In genomic region chr19:45780350-45780915, GRCm38 (mm10) we compare ENCODE assay signal across 9 mouse cellular contexts. TPM values are rescaled to one million over a fixed set of nuclear protein-coding genes. Genes with fewer than 3 reads are reported as not detected.
A peak's percentile ranks its signal among the peaks of the same experiment; 100 is the strongest.
DNase-seq lines count a peak whose midpoint lies in the region; ATAC-seq and TF ChIP-seq lines count a peak whose summit lies in the region.
"Had no signal": no experiment of that assay in that cellular context is flagged by ENCODE, and none has a peak within 500 bp of the region (broad histone marks: within the 10 kb centered on the region; RNA-seq: fewer than 3 reads in every experiment).

No protein-coding gene starts in this region.

- H3K27ac ChIP-seq in kidney, embryonic 15.5 days, result no peak overlapping the region
- no peak overlapping the region for H3K27ac ChIP-seq in kidney, adult 2 months (ENCODE audit: insufficient read depth, low read depth, low read length)
- 0 out of 2 replicates have a peak overlapping the region, but pooled peaks have one; percentile 5 for H3K27ac ChIP-seq in bone marrow macrophage, adult 2 months (ENCODE audit: insufficient read depth, low read depth, low read length)
- H3K27ac ChIP-seq in hindbrain, embryonic 13.5 days, result no peak overlapping the region
- H3K27ac ChIP-seq in midbrain, embryonic 14.5 days (replicated peaks; ENCODE audit: low read depth, low read length), result no peak overlapping the region

- no peak for TF ChIP-seq POLR2A in kidney, adult 2 months (IDR thresholded peaks at IDR 0.05; ENCODE audit: low read depth, low read length)
- TF ChIP-seq POLR2A in bone marrow macrophage, adult 2 months (IDR thresholded peaks at IDR 0.05; ENCODE audit: borderline replicate concordance, low read depth, low read length), result no peak

- H3K9ac ChIP-seq in kidney, embryonic 15.5 days, result no peak overlapping the region
- peak overlapping the region; percentile 46 for H3K9ac ChIP-seq in hindbrain, embryonic 13.5 days
- H3K9ac ChIP-seq in midbrain, embryonic 14.5 days (replicated peaks; ENCODE audit: low read length), result 0 out of 2 replicates have a peak overlapping the region, but pooled peaks have one; percentile 12

- H3K4me3 ChIP-seq in kidney, embryonic 15.5 days (replicated peaks), result peak overlapping the region; percentile 3; the same call in 1 of the 2 replicates
- H3K4me3 ChIP-seq in kidney, adult 2 months (ENCODE audit: insufficient read depth, low read depth, low read length), result no peak overlapping the region
- peak overlapping the region; percentile 0; the same call in 1 of the 2 replicates for H3K4me3 ChIP-seq in bone marrow macrophage, adult 2 months (ENCODE audit: insufficient read depth, low read length)
- peak overlapping the region; percentile 99 for H3K4me3 ChIP-seq in hindbrain, embryonic 13.5 days
- peak overlapping the region; percentile 100; the same call in 1 of the 2 replicates for H3K4me3 ChIP-seq in midbrain, embryonic 14.5 days (replicated peaks; ENCODE audit: low read depth, low read length)

- 78% methylated on average over 13 of the region's 13 CpGs for WGBS in kidney, embryonic 15.5 days
- WGBS in kidney, adult 2 months, result 62% methylated on average over 13 of the region's 13 CpGs
- 92% methylated on average over 13 of the region's 13 CpGs for WGBS in hindbrain, embryonic 13.5 days
- 86% methylated on average over 13 of the region's 13 CpGs for WGBS in midbrain, embryonic 14.5 days

- DNase-seq in kidney, adult 2 months, result no peak
- no peak for DNase-seq in midbrain, embryonic 14.5 days
- no peak for DNase-seq in thymus, postnatal 36 days
- no peak for DNase-seq in cerebellum, adult 11-12 months

- peaks cover 60% of the 10 kb centered on the region for H3K36me3 ChIP-seq in kidney, embryonic 15.5 days
- peaks cover 8% of the 10 kb centered on the region for H3K36me3 ChIP-seq in kidney, adult 2 months (ENCODE audit: control insufficient read depth, insufficient read depth, low read length)
- H3K36me3 ChIP-seq in hindbrain, embryonic 13.5 days, result peaks cover 42% of the 10 kb centered on the region
- H3K36me3 ChIP-seq in midbrain, embryonic 14.5 days (ENCODE audit: control insufficient read depth, insufficient read depth, low read length), result peaks cover 42% of the 10 kb centered on the region

- TF ChIP-seq CTCF in kidney, adult 2 months (conservative IDR thresholded peaks at IDR 0.05; ENCODE audit: insufficient read depth, insufficient read length, low read depth, low read length), result no peak
- TF ChIP-seq CTCF in bone marrow macrophage, adult 2 months (IDR thresholded peaks at IDR 0.05; ENCODE audit: low read depth, low read length), result no peak

- H3K4me1 ChIP-seq in kidney, embryonic 15.5 days, result peaks cover 30% of the 10 kb centered on the region
- H3K4me1 ChIP-seq in kidney, adult 2 months (ENCODE audit: control insufficient read depth, insufficient read depth, low read length), result peaks cover 19% of the 10 kb centered on the region
- H3K4me1 ChIP-seq in bone marrow macrophage, adult 2 months (ENCODE audit: control insufficient read depth, insufficient read depth, low read length), result peaks cover 22% of the 10 kb centered on the region
- peaks cover 40% of the 10 kb centered on the region for H3K4me1 ChIP-seq in hindbrain, embryonic 13.5 days (replicated peaks)
- H3K4me1 ChIP-seq in midbrain, embryonic 14.5 days (ENCODE audit: control insufficient read depth, insufficient read depth, low read length), result peaks cover 24% of the 10 kb centered on the region

- no peak for ATAC-seq in kidney, embryonic 15.5 days (replicated peaks; ENCODE audit: low FRiP score)
- ATAC-seq in hindbrain, embryonic 13.5 days (ENCODE audit: low FRiP score), result no peak
- ATAC-seq in midbrain, embryonic 14.5 days (ENCODE audit: low FRiP score, low TSS enrichment), result no peak
- no peak for ATAC-seq in megakaryocyte-erythroid progenitor cell, adult 5-6 weeks (replicated peaks; ENCODE audit: low FRiP score, low TSS enrichment, poor library complexity, severe bottlenecking)

- peak overlapping the region; percentile 72 for H3K4me2 ChIP-seq in kidney, embryonic 15.5 days
- peak overlapping the region; percentile 82 for H3K4me2 ChIP-seq in hindbrain, embryonic 13.5 days
- peak overlapping the region; percentile 58 for H3K4me2 ChIP-seq in midbrain, embryonic 14.5 days (ENCODE audit: low read length)

- no peaks in the 10 kb centered on the region for H3K27me3 ChIP-seq in kidney, embryonic 15.5 days
- H3K27me3 ChIP-seq in kidney, adult 2 months (replicated peaks; ENCODE audit: control insufficient read depth, insufficient read depth, low read length), result no peaks in the 10 kb centered on the region
- H3K27me3 ChIP-seq in hindbrain, embryonic 13.5 days, result no peaks in the 10 kb centered on the region
- no peaks in the 10 kb centered on the region for H3K27me3 ChIP-seq in midbrain, embryonic 14.5 days (ENCODE audit: control insufficient read depth, insufficient read depth, low read length)

- H3K9me3 ChIP-seq in kidney, embryonic 15.5 days (replicated peaks), result no peaks in the 10 kb centered on the region
- no peaks in the 10 kb centered on the region for H3K9me3 ChIP-seq in hindbrain, embryonic 13.5 days
- no peaks in the 10 kb centered on the region for H3K9me3 ChIP-seq in midbrain, embryonic 14.5 days (ENCODE audit: control insufficient read depth, low read length)

RNA-seq across cellular contexts. Expression of gene Mgea5, which starts 3.2 kb away (rescaled TPM):
- 47.4 and 53.3 TPM in 2 replicates for polyA plus RNA-seq in kidney, embryonic 15.5 days (2015; fragmentation: Nextera tagmentation; extraction: Ambion mirVana)
- polyA plus RNA-seq in kidney, adult 2 months (2012; rRNA removed), result 22.6 and 27.3 TPM in 2 replicates
- polyA plus RNA-seq in bone marrow macrophage, adult 2 months (2012; ENCODE audit: insufficient read depth, insufficient read length, missing spikeins), result 84.9 and 93.8 TPM in 2 replicates
- 86.8 and 88.0 TPM in 2 replicates for polyA plus RNA-seq in hindbrain, embryonic 13.5 days (2015; fragmentation: Nextera tagmentation; extraction: Ambion mirVana)
- 95.8 and 118 TPM in 2 replicates for polyA plus RNA-seq in midbrain, embryonic 14.5 days (2014; fragmentation: Nextera tagmentation; extraction: Ambion mirVana)
- 75.0 and 86.3 TPM in 2 replicates for total RNA-seq in megakaryocyte-erythroid progenitor cell, adult 5-6 weeks (2014; fragmentation: Nextera tagmentation)
- 117 and 134 TPM in 2 replicates for total RNA-seq in megakaryocyte-erythroid progenitor cell, adult 5-6 weeks (2017)

RNA-seq across cellular contexts. Expression of gene Npm3, which starts 31.0 kb away (rescaled TPM):
- polyA plus RNA-seq in kidney, embryonic 15.5 days (2015; fragmentation: Nextera tagmentation; extraction: Ambion mirVana), result 20.8 and 28.5 TPM in 2 replicates
- polyA plus RNA-seq in kidney, adult 2 months (2012; rRNA removed), result 36.9 and 42.3 TPM in 2 replicates
- polyA plus RNA-seq in bone marrow macrophage, adult 2 months (2012; ENCODE audit: insufficient read depth, insufficient read length, missing spikeins), result 24.7 and 34.9 TPM in 2 replicates
- 5.3 and 6.5 TPM in 2 replicates for polyA plus RNA-seq in hindbrain, embryonic 13.5 days (2015; fragmentation: Nextera tagmentation; extraction: Ambion mirVana)
- polyA plus RNA-seq in midbrain, embryonic 14.5 days (2014; fragmentation: Nextera tagmentation; extraction: Ambion mirVana), result 7.6 and 26.4 TPM in 2 replicates
- 124 and 184 TPM in 2 replicates for total RNA-seq in megakaryocyte-erythroid progenitor cell, adult 5-6 weeks (2014; fragmentation: Nextera tagmentation)
- total RNA-seq in megakaryocyte-erythroid progenitor cell, adult 5-6 weeks (2017), result 123 and 135 TPM in 2 replicates

RNA-seq across cellular contexts. Expression of gene Kcnip2, which starts 35.4 kb away (rescaled TPM):
- 2.2 and 2.3 TPM in 2 replicates for polyA plus RNA-seq in kidney, embryonic 15.5 days (2015; fragmentation: Nextera tagmentation; extraction: Ambion mirVana)
- polyA plus RNA-seq in kidney, adult 2 months (2012; rRNA removed), result 9.2 and 9.4 TPM in 2 replicates
- not detected in 2 replicates for polyA plus RNA-seq in bone marrow macrophage, adult 2 months (2012; ENCODE audit: insufficient read depth, insufficient read length, missing spikeins)
- polyA plus RNA-seq in hindbrain, embryonic 13.5 days (2015; fragmentation: Nextera tagmentation; extraction: Ambion mirVana), result 5.1 and 6.8 TPM in 2 replicates
- 3.9 and 5.0 TPM in 2 replicates for polyA plus RNA-seq in midbrain, embryonic 14.5 days (2014; fragmentation: Nextera tagmentation; extraction: Ambion mirVana)
- 0.52 TPM in 1 of 2 replicates, not detected in the other for total RNA-seq in megakaryocyte-erythroid progenitor cell, adult 5-6 weeks (2014; fragmentation: Nextera tagmentation)
- total RNA-seq in megakaryocyte-erythroid progenitor cell, adult 5-6 weeks (2017), result 0.34 and 3.6 TPM in 2 replicates

RNA-seq across cellular contexts. Expression of gene Fgf8, which starts 37.7 kb away (rescaled TPM):
- polyA plus RNA-seq in kidney, embryonic 15.5 days (2015; fragmentation: Nextera tagmentation; extraction: Ambion mirVana), result 17.8 and 20.3 TPM in 2 replicates
- polyA plus RNA-seq in kidney, adult 2 months (2012; rRNA removed), result not detected in 2 replicates
- polyA plus RNA-seq in bone marrow macrophage, adult 2 months (2012; ENCODE audit: insufficient read depth, insufficient read length, missing spikeins), result not detected in 2 replicates
- polyA plus RNA-seq in hindbrain, embryonic 13.5 days (2015; fragmentation: Nextera tagmentation; extraction: Ambion mirVana), result 0.44 and 0.95 TPM in 2 replicates
- polyA plus RNA-seq in midbrain, embryonic 14.5 days (2014; fragmentation: Nextera tagmentation; extraction: Ambion mirVana), result 0.18 and 0.54 TPM in 2 replicates
- total RNA-seq in megakaryocyte-erythroid progenitor cell, adult 5-6 weeks (2014; fragmentation: Nextera tagmentation), result not detected in 2 replicates
- total RNA-seq in megakaryocyte-erythroid progenitor cell, adult 5-6 weeks (2017), result not detected in 2 replicates
- total RNA-seq: layer of hippocampus, adult 18-20 months had no signal
